Mouse (Mus musculus) erythroblast, embryonic 14.5 days (primary cell): Measurements from ENCODE around the gene Myo5a.

ENCODE experiments used
- GATA1 ChIP-seq: IDR thresholded peaks from 2 replicates; pipeline ENCODE4 v1.6.1; 2012; ENCODE audit warnings: low read length, inconsistent platforms, mixed read lengths
- TAL1 ChIP-seq: IDR thresholded peaks from 3 replicates; pipeline ENCODE4 v1.6.1; 2012; ENCODE audit warnings: low read length, inconsistent platforms, mixed read lengths

DNA sequence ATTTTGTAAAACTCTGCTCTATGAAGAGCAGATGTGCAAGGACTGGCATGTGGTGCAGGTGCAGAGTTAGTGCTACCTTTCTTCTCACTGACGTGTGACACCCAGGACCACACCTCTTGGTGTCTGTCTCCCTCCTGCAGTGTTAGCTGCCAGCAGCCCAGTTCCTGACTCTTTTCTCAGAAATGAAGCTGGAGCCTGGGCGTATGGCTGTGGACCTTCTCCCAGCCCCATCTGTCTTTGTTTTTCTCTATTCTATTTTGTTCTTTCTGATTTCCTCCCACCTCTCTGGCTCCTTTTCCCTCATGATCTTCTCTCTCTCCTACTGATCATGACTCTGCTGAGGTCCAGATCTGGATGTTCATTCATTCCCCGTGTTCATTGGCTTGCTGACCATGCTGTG lies 50.3 kb downstream of the Myo5a start:
- TF ChIP-seq GATA1: no peak
- no peak for TF ChIP-seq TAL1
